Mouse (Mus musculus): ENCODE results near the gene Vti1a.

GRCm38 (mm10) chr19:55296301-55296700 is 19.8 kb upstream of the Vti1a start:
- TF ChIP-seq CTCF (IDR thresholded peaks at IDR 0.05; ENCODE audit: low read depth, low read length) (no peak), POLR2A (IDR thresholded peaks at IDR 0.05; ENCODE audit: insufficient read depth, low read length) (no peak)
